Mouse (Mus musculus) stomach, postnatal 0 days (tissue): ENCODE data around the gene Uck2.

Experiments
- CTCF ChIP-seq: IDR thresholded peaks from 2 replicates; pipeline ENCODE4 v1.5.1; 2016; ENCODE audit warnings: antibody characterized with exemption, low read depth, mild to moderate bottlenecking, moderate library complexity
- EP300 ChIP-seq: optimal IDR thresholded peaks from 2 replicates; pipeline ENCODE3; 2016; ENCODE audit warnings: antibody characterized with exemption

DNA sequence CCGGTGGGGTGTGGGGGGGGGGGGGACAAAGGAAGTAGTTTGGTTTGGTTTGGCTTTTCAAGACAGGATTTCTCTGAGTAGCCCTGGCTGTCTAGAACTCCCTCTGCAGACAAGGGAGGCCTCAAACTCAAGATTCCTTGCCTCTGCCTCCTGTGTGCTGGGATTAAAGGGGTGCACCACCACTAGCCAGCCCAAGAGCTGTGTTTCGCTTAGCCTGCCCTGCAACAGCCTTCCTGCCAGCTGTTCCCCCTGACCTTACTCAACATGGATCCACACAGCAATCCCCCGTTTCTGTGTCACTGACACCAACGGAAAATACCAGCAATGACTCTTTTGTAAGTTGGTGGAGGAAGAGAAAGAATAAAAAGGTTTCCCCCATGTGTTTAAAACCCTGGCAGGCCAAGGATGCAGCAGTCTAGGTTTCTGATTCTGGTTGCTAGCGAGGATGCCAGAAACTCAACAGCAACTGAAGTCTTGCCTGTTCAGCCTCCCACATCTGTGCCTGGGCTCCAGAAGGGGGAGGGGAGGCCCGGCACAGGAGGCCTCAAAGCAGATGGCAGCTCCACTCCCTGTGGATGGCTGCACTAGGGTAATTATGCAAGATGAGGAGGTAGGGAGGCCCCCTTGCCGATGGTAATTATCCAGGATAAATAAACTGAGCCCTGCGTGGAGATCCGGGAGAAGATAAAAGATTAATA, 103.1 kb downstream of the Uck2 start:
- TF ChIP-seq CTCF, result no peak
- no peak for TF ChIP-seq EP300
